Mouse (Mus musculus): ENCODE data around the gene Zfpm1. TPM values are rescaled to one million over a fixed set of nuclear protein-coding genes. Genes with fewer than 3 reads are reported as not detected.

Gene Zfpm1
- polyA plus RNA-seq, 1 experiment from 2014 or later: 1.2 TPM

- H3K4me2 ChIP-seq (ENCODE audit: low read depth, low read length): peak overlapping the region; percentile 55
- H3K9ac ChIP-seq (replicated peaks; ENCODE audit: low read depth, low read length): peak overlapping the region; percentile 52
- 59% methylated on average over 24 of the region's 24 CpGs for WGBS
- no peak for ATAC-seq (ENCODE audit: low read depth)
- peak overlapping the region; percentile 32 for H3K4me3 ChIP-seq (ENCODE audit: low read depth, low read length)
- no peaks in the 10 kb centered on the region for H3K36me3 ChIP-seq (ENCODE audit: control insufficient read depth, insufficient read depth, low read length)
- no peaks in the 10 kb centered on the region for H3K9me3 ChIP-seq (ENCODE audit: control insufficient read depth, low read length)
- H3K27ac ChIP-seq (ENCODE audit: low read depth, low read length): no peak overlapping the region
- H3K27me3 ChIP-seq (ENCODE audit: control insufficient read depth, insufficient read depth, low read length): no peaks in the 10 kb centered on the region
- 0 out of 2 replicates have a peak, but pooled peaks cover 3% of the 10 kb centered on the region for H3K4me1 ChIP-seq (ENCODE audit: control insufficient read depth, insufficient read depth, low read length)
These were observed 13.1 kb upstream of the Zfpm1 start for GRCm38 (mm10) chr8:122268861-122269260.

GRCm38 (mm10) chr8:122269404-122269803 lies 12.5 kb upstream of the Zfpm1 start:
- no peak overlapping the region for H3K27ac ChIP-seq (ENCODE audit: low read depth, low read length)

GRCm38 (mm10) chr8:122270555-122270954 lies 11.4 kb upstream of the Zfpm1 start:
- no peak overlapping the region for H3K4me2 ChIP-seq (ENCODE audit: low read depth, low read length)
- H3K27ac ChIP-seq (ENCODE audit: low read depth, low read length): no peak overlapping the region
- H3K9ac ChIP-seq (replicated peaks; ENCODE audit: low read depth, low read length): no peak overlapping the region
- no peak for ATAC-seq (ENCODE audit: low read depth)
- H3K4me1 ChIP-seq (ENCODE audit: control insufficient read depth, insufficient read depth, low read length): 0 out of 2 replicates have a peak, but pooled peaks cover 3% of the 10 kb centered on the region
- no peaks in the 10 kb centered on the region for H3K36me3 ChIP-seq (ENCODE audit: control insufficient read depth, insufficient read depth, low read length)
- H3K4me3 ChIP-seq (ENCODE audit: low read depth, low read length): no peak overlapping the region
- no peaks in the 10 kb centered on the region for H3K27me3 ChIP-seq (ENCODE audit: control insufficient read depth, insufficient read depth, low read length)
- 71% methylated on average over 7 of the region's 7 CpGs for WGBS
- H3K9me3 ChIP-seq (ENCODE audit: control insufficient read depth, low read length): no peaks in the 10 kb centered on the region

More at GRCm38 (mm10) chr8:122269404-122269803, 12.5 kb upstream of the Zfpm1 start:
- WGBS: 5% methylated on average over 21 of the region's 21 CpGs
- ATAC-seq (ENCODE audit: low read depth): peak; percentile 64
- H3K27me3 ChIP-seq (ENCODE audit: control insufficient read depth, insufficient read depth, low read length): no peaks in the 10 kb centered on the region
- H3K36me3 ChIP-seq (ENCODE audit: control insufficient read depth, insufficient read depth, low read length): no peaks in the 10 kb centered on the region
- no peaks in the 10 kb centered on the region for H3K9me3 ChIP-seq (ENCODE audit: control insufficient read depth, low read length)
- peak overlapping the region; percentile 52 for H3K9ac ChIP-seq (replicated peaks; ENCODE audit: low read depth, low read length)
- H3K4me2 ChIP-seq (ENCODE audit: low read depth, low read length): peak overlapping the region; percentile 55
- H3K4me1 ChIP-seq (ENCODE audit: control insufficient read depth, insufficient read depth, low read length): 0 out of 2 replicates have a peak, but pooled peaks cover 3% of the 10 kb centered on the region
- H3K4me3 ChIP-seq (ENCODE audit: low read depth, low read length): peak overlapping the region; percentile 32

GRCm38 (mm10) chr8:122273152-122273551 lies 8.8 kb upstream of the Zfpm1 start:
- ATAC-seq (ENCODE audit: low read depth): peak; percentile 58; the same call in 1 of the 2 replicates
- H3K27me3 ChIP-seq (ENCODE audit: control insufficient read depth, insufficient read depth, low read length): no peaks in the 10 kb centered on the region
- no peak overlapping the region for H3K4me2 ChIP-seq (ENCODE audit: low read depth, low read length)
- H3K9me3 ChIP-seq (ENCODE audit: control insufficient read depth, low read length): no peaks in the 10 kb centered on the region
- no peak overlapping the region for H3K27ac ChIP-seq (ENCODE audit: low read depth, low read length)
- no peaks in the 10 kb centered on the region for H3K36me3 ChIP-seq (ENCODE audit: control insufficient read depth, insufficient read depth, low read length)
- no peak overlapping the region for H3K4me3 ChIP-seq (ENCODE audit: low read depth, low read length)
- 8% methylated on average over 5 of the region's 5 CpGs for WGBS
- no peak overlapping the region for H3K9ac ChIP-seq (replicated peaks; ENCODE audit: low read depth, low read length)
- H3K4me1 ChIP-seq (ENCODE audit: control insufficient read depth, insufficient read depth, low read length): 0 out of 2 replicates have a peak, but pooled peaks cover 3% of the 10 kb centered on the region

- Histone ChIP-seq H3K27me3 (ENCODE audit: control insufficient read depth, insufficient read depth, low read length) (no peaks in the 10 kb centered on the region), H3K27ac (ENCODE audit: low read depth, low read length) (no peak overlapping the region), H3K4me3 (ENCODE audit: low read depth, low read length) (no peak overlapping the region), H3K4me1 (ENCODE audit: control insufficient read depth, insufficient read depth, low read length) (0 out of 2 replicates have a peak, but pooled peaks cover 3% of the 10 kb centered on the region), H3K9ac (replicated peaks; ENCODE audit: low read depth, low read length) (no peak overlapping the region), H3K4me2 (ENCODE audit: low read depth, low read length) (no peak overlapping the region), H3K9me3 (ENCODE audit: control insufficient read depth, low read length) (no peaks in the 10 kb centered on the region), H3K36me3 (ENCODE audit: control insufficient read depth, insufficient read depth, low read length) (no peaks in the 10 kb centered on the region)
- WGBS: 59% methylated on average over 7 of the region's 7 CpGs
- ATAC-seq (ENCODE audit: low read depth): no peak
These were observed 8.1 kb upstream of the Zfpm1 start for GRCm38 (mm10) chr8:122273826-122274225.

- ATAC-seq (ENCODE audit: low read depth): no peak
- H3K9me3 ChIP-seq (ENCODE audit: control insufficient read depth, low read length): no peaks in the 10 kb centered on the region
- no peak overlapping the region for H3K27ac ChIP-seq (ENCODE audit: low read depth, low read length)
- no peaks in the 10 kb centered on the region for H3K4me1 ChIP-seq (ENCODE audit: control insufficient read depth, insufficient read depth, low read length)
- H3K4me2 ChIP-seq (ENCODE audit: low read depth, low read length): no peak overlapping the region
- H3K4me3 ChIP-seq (ENCODE audit: low read depth, low read length): no peak overlapping the region
- WGBS: 80% methylated on average over 11 of the region's 11 CpGs
- no peaks in the 10 kb centered on the region for H3K36me3 ChIP-seq (ENCODE audit: control insufficient read depth, insufficient read depth, low read length)
- H3K27me3 ChIP-seq (ENCODE audit: control insufficient read depth, insufficient read depth, low read length): no peaks in the 10 kb centered on the region
- H3K9ac ChIP-seq (replicated peaks; ENCODE audit: low read depth, low read length): no peak overlapping the region
These were observed 7.1 kb upstream of the Zfpm1 start for GRCm38 (mm10) chr8:122274651-122275391.

- Histone ChIP-seq H3K36me3 (ENCODE audit: control insufficient read depth, insufficient read depth, low read length) (no peaks in the 10 kb centered on the region), H3K4me2 (ENCODE audit: low read depth, low read length) (no peak overlapping the region), H3K9me3 (ENCODE audit: control insufficient read depth, low read length) (no peaks in the 10 kb centered on the region), H3K4me3 (ENCODE audit: low read depth, low read length) (no peak overlapping the region), H3K4me1 (ENCODE audit: control insufficient read depth, insufficient read depth, low read length) (no peaks in the 10 kb centered on the region), H3K9ac (replicated peaks; ENCODE audit: low read depth, low read length) (no peak overlapping the region), H3K27me3 (ENCODE audit: control insufficient read depth, insufficient read depth, low read length) (no peaks in the 10 kb centered on the region), H3K27ac (ENCODE audit: low read depth, low read length) (no peak overlapping the region)
- no peak for ATAC-seq (ENCODE audit: low read depth)
- 86% methylated on average over 5 of the region's 5 CpGs for WGBS
These were observed 5.6 kb upstream of the Zfpm1 start for GRCm38 (mm10) chr8:122276308-122276707.

- H3K27ac ChIP-seq (ENCODE audit: low read depth, low read length): no peak overlapping the region
- 0 out of 2 replicates have a peak, but pooled peaks cover under 1% of the 10 kb centered on the region for H3K4me1 ChIP-seq (ENCODE audit: control insufficient read depth, insufficient read depth, low read length)
- ATAC-seq (ENCODE audit: low read depth): no peak
- H3K36me3 ChIP-seq (ENCODE audit: control insufficient read depth, insufficient read depth, low read length): no peaks in the 10 kb centered on the region
- no peaks in the 10 kb centered on the region for H3K27me3 ChIP-seq (ENCODE audit: control insufficient read depth, insufficient read depth, low read length)
- no peaks in the 10 kb centered on the region for H3K9me3 ChIP-seq (ENCODE audit: control insufficient read depth, low read length)
- H3K4me3 ChIP-seq (ENCODE audit: low read depth, low read length): no peak overlapping the region
- H3K4me2 ChIP-seq (ENCODE audit: low read depth, low read length): no peak overlapping the region
- WGBS: 83% methylated on average over 18 of the region's 18 CpGs
- H3K9ac ChIP-seq (replicated peaks; ENCODE audit: low read depth, low read length): no peak overlapping the region
These were observed 4.5 kb upstream of the Zfpm1 start for GRCm38 (mm10) chr8:122277204-122277995.

GRCm38 (mm10) chr8:122280156-122280555 lies 1.8 kb upstream of the Zfpm1 start:
- no peaks in the 10 kb centered on the region for H3K36me3 ChIP-seq (ENCODE audit: control insufficient read depth, insufficient read depth, low read length)
- no peak for ATAC-seq (ENCODE audit: low read depth)
- H3K27me3 ChIP-seq (ENCODE audit: control insufficient read depth, insufficient read depth, low read length): peaks cover 6% of the 10 kb centered on the region
- H3K9ac ChIP-seq (replicated peaks; ENCODE audit: low read depth, low read length): no peak overlapping the region
- H3K4me3 ChIP-seq (ENCODE audit: low read depth, low read length): no peak overlapping the region
- H3K4me1 ChIP-seq (ENCODE audit: control insufficient read depth, insufficient read depth, low read length): peaks cover 24% of the 10 kb centered on the region
- no peak overlapping the region for H3K27ac ChIP-seq (ENCODE audit: low read depth, low read length)
- no peak overlapping the region for H3K4me2 ChIP-seq (ENCODE audit: low read depth, low read length)
- no peaks in the 10 kb centered on the region for H3K9me3 ChIP-seq (ENCODE audit: control insufficient read depth, low read length)
- WGBS: 88% methylated on average over 4 of the region's 4 CpGs

All from neural tube, embryonic 14.5 days (tissue).